7 mouse cellular contexts compared by ENCODE assay signal in the genomic region with DNA sequence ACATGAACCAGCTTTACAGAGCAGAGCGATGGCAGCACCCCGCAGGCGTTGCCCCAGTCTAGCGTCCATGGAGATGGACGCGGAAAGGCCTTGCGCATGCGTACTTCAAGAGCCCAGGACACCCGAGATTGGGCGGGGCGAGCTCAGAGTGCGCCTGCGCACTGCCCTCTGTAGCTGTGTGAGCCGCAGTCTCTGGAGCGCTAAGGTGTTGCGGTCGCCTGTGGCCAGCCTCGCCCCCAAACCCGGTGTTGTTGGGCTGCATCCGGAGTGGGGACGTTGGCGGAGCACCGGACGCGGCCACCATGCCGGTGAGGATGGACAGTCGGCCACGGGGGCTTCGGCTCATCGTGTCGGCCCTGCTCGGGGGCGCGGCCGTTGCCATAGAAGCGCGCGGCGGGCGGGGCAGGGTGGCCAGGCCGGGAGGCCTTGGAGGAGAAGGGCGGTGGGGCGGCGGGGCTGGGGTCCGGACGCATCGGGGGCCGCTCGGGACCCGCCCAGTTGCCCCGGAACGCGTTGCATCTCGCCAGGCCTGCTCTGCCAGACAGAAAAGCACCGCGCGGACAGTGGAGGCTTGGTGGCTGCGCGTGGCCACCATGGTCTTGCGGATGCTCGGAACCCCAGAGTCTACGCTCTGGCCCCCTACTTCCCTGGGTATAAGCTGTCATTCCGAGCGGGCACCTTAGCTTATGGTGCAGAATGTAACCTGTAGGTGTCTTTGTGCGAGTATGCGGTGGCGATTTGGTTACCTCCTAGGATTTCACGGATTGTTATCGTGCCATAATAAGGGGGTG. TPM values are rescaled to one million over a fixed set of nuclear protein-coding genes. Genes with fewer than 3 reads are reported as not detected.
DNase-seq lines count a peak whose midpoint lies in the region; ATAC-seq lines count a peak whose summit lies in the region.

A gene (plus strand): TSS at position 156 of the 791 bp plus-strand sequence.

- H3K36me3 ChIP-seq in embryonic facial prominence, embryonic 11.5 days (replicated peaks; ENCODE audit: control insufficient read depth, insufficient read depth, low read depth, low read length): no peaks in the 10 kb centered on the region
- peaks cover 10% of the 10 kb centered on the region for H3K36me3 ChIP-seq in limb, embryonic 10.5 days
- peaks cover 16% of the 10 kb centered on the region for H3K36me3 ChIP-seq in midbrain, embryonic 13.5 days

- peak within 1 kb of the TSS; percentile 67 for H3K9ac ChIP-seq in embryonic facial prominence, embryonic 11.5 days (replicated peaks; ENCODE audit: low read length)
- peak within 1 kb of the TSS; percentile 92 for H3K9ac ChIP-seq in midbrain, embryonic 13.5 days (replicated peaks)

- H3K4me2 ChIP-seq in embryonic facial prominence, embryonic 11.5 days (ENCODE audit: low read depth, low read length): peak within 1 kb of the TSS; percentile 66
- H3K4me2 ChIP-seq in midbrain, embryonic 13.5 days (replicated peaks): peak within 1 kb of the TSS; percentile 60

- no peaks in the 10 kb centered on the region for H3K4me1 ChIP-seq in embryonic facial prominence, embryonic 11.5 days (ENCODE audit: control insufficient read depth, insufficient read depth, low read length)
- H3K4me1 ChIP-seq in limb, embryonic 10.5 days: peaks cover 19% of the 10 kb centered on the region
- peaks cover 24% of the 10 kb centered on the region for H3K4me1 ChIP-seq in midbrain, embryonic 13.5 days (replicated peaks)

- peak within 1 kb of the TSS; percentile 73 for H3K4me3 ChIP-seq in embryonic facial prominence, embryonic 11.5 days (ENCODE audit: low read depth, low read length)
- peak within 1 kb of the TSS; percentile 95 for H3K4me3 ChIP-seq in limb, embryonic 10.5 days
- peak within 1 kb of the TSS; percentile 93 for H3K4me3 ChIP-seq in midbrain, embryonic 13.5 days (replicated peaks)

- ATAC-seq in embryonic facial prominence, embryonic 11.5 days (replicated peaks; ENCODE audit: insufficient number of reproducible peaks, low FRiP score, low TSS enrichment, low read depth): peak; percentile 96
- peak; percentile 97 for ATAC-seq in granulocyte monocyte progenitor cell, adult 5-6 weeks (replicated peaks; ENCODE audit: poor library complexity, severe bottlenecking)
- ATAC-seq in midbrain, embryonic 13.5 days: peak; percentile 97

- H3K27ac ChIP-seq in embryonic facial prominence, embryonic 11.5 days (replicated peaks; ENCODE audit: low read depth, low read length): no peak within 1 kb of the TSS
- H3K27ac ChIP-seq in limb, embryonic 10.5 days: peak within 1 kb of the TSS; percentile 90
- H3K27ac ChIP-seq in midbrain, embryonic 13.5 days: peak within 1 kb of the TSS; percentile 94

- DNase-seq in adrenal gland, postnatal 14 days: peak; percentile 97
- DNase-seq in embryonic facial prominence, embryonic 11.5 days (ENCODE audit: low spot score): peak; percentile 97
- DNase-seq in kidney, adult 11 months: peak; percentile 95
- DNase-seq in limb, embryonic 10.5 days (ENCODE audit: low spot score): peak; percentile 97
- DNase-seq in spleen, adult 12 weeks (ENCODE audit: low spot score): peak; percentile 93

- 1% methylated on average over 57 of the region's 69 CpGs for WGBS in embryonic facial prominence, embryonic 11.5 days
- 1% methylated on average over 60 of the region's 69 CpGs for WGBS in limb, embryonic 10.5 days
- WGBS in midbrain, embryonic 13.5 days: under 1% methylated on average over 69 of the region's 69 CpGs

- no peaks in the 10 kb centered on the region for H3K9me3 ChIP-seq in embryonic facial prominence, embryonic 11.5 days (replicated peaks; ENCODE audit: control insufficient read depth, low read length)
- no peaks in the 10 kb centered on the region for H3K9me3 ChIP-seq in limb, embryonic 10.5 days (replicated peaks)
- H3K9me3 ChIP-seq in midbrain, embryonic 13.5 days: peaks cover 3% of the 10 kb centered on the region; the same call in 1 of the 2 replicates

- no peaks in the 10 kb centered on the region for H3K27me3 ChIP-seq in embryonic facial prominence, embryonic 11.5 days (ENCODE audit: control insufficient read depth, insufficient read depth, low read length)
- H3K27me3 ChIP-seq in limb, embryonic 10.5 days (ENCODE audit: low read depth, poor library complexity, severe bottlenecking): no peaks in the 10 kb centered on the region
- H3K27me3 ChIP-seq in midbrain, embryonic 13.5 days: no peaks in the 10 kb centered on the region

RNA-seq across cellular contexts. Expression of the gene that starts here (rescaled TPM):
- 28.0 and 31.0 TPM in 2 replicates for total RNA-seq in adrenal gland, postnatal 14 days (2021)
- polyA plus RNA-seq in embryonic facial prominence, embryonic 11.5 days (2014; fragmentation: Nextera tagmentation; extraction: Ambion mirVana): 71.6 and 86.4 TPM in 2 replicates
- 7.5 and 11.8 TPM in 2 replicates for total RNA-seq in granulocyte monocyte progenitor cell, adult 5-6 weeks (2014; fragmentation: Nextera tagmentation)
- 2.4 and 5.7 TPM in 2 replicates for total RNA-seq in granulocyte monocyte progenitor cell, adult 5-6 weeks (2017)
- polyA plus RNA-seq in limb, embryonic 10.5 days (2016; fragmentation: Nextera tagmentation; extraction: Ambion mirVana): 52.0 and 69.4 TPM in 2 replicates
- 232 and 283 TPM in 2 replicates for polyA plus RNA-seq in midbrain, embryonic 13.5 days (2015; fragmentation: Nextera tagmentation; extraction: Ambion mirVana)
